Mouse (Mus musculus) MEL (cell line): ENCODE measurements at regions not wholly inside any gene's neighbourhood (a gene's known extent, or its start where the extent isn't known, plus 50 kb on each side); places are given as distances from the start of the nearest gene placed in this dataset.

Experiments
- DNase-seq: peaks from one replicate; pipeline ENCODE4 v3.0.0; 2011; ENCODE audit warnings: low read depth, low spot score
- H3K27ac ChIP-seq: 2 replicates; pipeline ENCODE4 v1.5.1; 2012; ENCODE audit warnings: low read depth, mild to moderate bottlenecking, control low read depth, low read length, moderate library complexity; ENCODE audit not compliant: control insufficient read depth
- H3K27me3 ChIP-seq, 2 experiments: fragments of 150-350 bp in 1 of 2; sonication (generic) in 1 of 2; 2 replicates each; pipeline ENCODE4 v1.6.1; 2012; ENCODE audit warnings: low read length in 2 of 2, mild to moderate bottlenecking in 2 of 2, improper control_type of control experiment in 1 of 2, moderate library complexity in 1 of 2; ENCODE audit not compliant: insufficient read depth in 2 of 2, control insufficient read depth in 1 of 2
- H3K36me3 ChIP-seq, 2 experiments: 2 replicates each; pipeline ENCODE4 v1.6.1; 2012 to 2014; ENCODE audit warnings: low read length in 2 of 2, improper control_type of control experiment in 1 of 2, inconsistent platforms in 1 of 2, mild to moderate bottlenecking in 1 of 2; ENCODE audit not compliant: insufficient read depth in 2 of 2, control insufficient read depth in 1 of 2
- H3K4me1 ChIP-seq, 2 experiments: fragments of 150-350 bp in 1 of 2; sonication (generic) in 1 of 2; 2 replicates each; pipeline ENCODE4 v1.6.1; 2012; ENCODE audit warnings: low read length in 2 of 2, improper control_type of control experiment in 1 of 2, mild to moderate bottlenecking in 1 of 2; ENCODE audit not compliant: insufficient read depth in 2 of 2, control insufficient read depth in 1 of 2
- H3K4me3 ChIP-seq, 2 experiments: fragments of 150-350 bp in 1 of 2; sonication (generic) in 1 of 2; 2 replicates each; pipeline ENCODE4 v1.5.1; 2012; ENCODE audit warnings: low read depth in 2 of 2, low read length in 2 of 2, mild to moderate bottlenecking in 2 of 2, moderate library complexity in 2 of 2, control low read depth in 1 of 2, improper control_type of control experiment in 1 of 2; ENCODE audit not compliant: control insufficient read depth in 1 of 2, insufficient read depth in 1 of 2
- H3K79me2 ChIP-seq: 2 replicates; pipeline ENCODE4 v1.6.1; 2012; ENCODE audit warnings: mild to moderate bottlenecking, low read length, moderate library complexity; ENCODE audit not compliant: control insufficient read depth, poor library complexity, insufficient read depth
- H3K9ac ChIP-seq: 2 replicates; pipeline ENCODE4 v1.6.1; 2012; ENCODE audit warnings: low read depth, mild to moderate bottlenecking, control low read depth, low read length, moderate library complexity; ENCODE audit not compliant: control insufficient read depth, poor library complexity, severe bottlenecking
- H3K9me3 ChIP-seq: fragments of 150-350 bp; sonication (generic); replicated peaks from 2 replicates; pipeline ENCODE4 v1.6.1; 2012; ENCODE audit warnings: mild to moderate bottlenecking, low read length, improper control_type of control experiment, moderate library complexity; ENCODE audit not compliant: insufficient read depth
- E2F4 ChIP-seq: IDR thresholded peaks from 2 replicates; pipeline ENCODE4 v1.6.1; 2011; ENCODE audit warnings: low read depth, low read length, improper control_type of control experiment, borderline replicate concordance
- ETS1 ChIP-seq: IDR thresholded peaks from 2 replicates; pipeline ENCODE4 v1.6.1; 2012; ENCODE audit warnings: low read depth, mild to moderate bottlenecking, inconsistent platforms, low read length, improper control_type of control experiment, moderate library complexity
- GABPA ChIP-seq: IDR thresholded peaks from 2 replicates; pipeline ENCODE4 v1.6.1; 2012; ENCODE audit warnings: low read depth, mild to moderate bottlenecking, inconsistent platforms, low read length, improper control_type of control experiment, moderate library complexity
- GATA1 ChIP-seq: IDR thresholded peaks from 2 replicates; pipeline ENCODE4 v1.6.1; 2011; ENCODE audit warnings: low read depth, low read length, improper control_type of control experiment
- KAT2A ChIP-seq: conservative IDR thresholded peaks from 2 replicates; pipeline ENCODE4 v1.6.1; 2012; ENCODE audit warnings: low read depth, low read length, improper control_type of control experiment, inconsistent platforms
- MAFK ChIP-seq: IDR thresholded peaks from 2 replicates; pipeline ENCODE4 v1.6.1; 2011; ENCODE audit warnings: low read depth, mild to moderate bottlenecking, low read length, improper control_type of control experiment, borderline replicate concordance
- MAZ ChIP-seq: IDR thresholded peaks from 2 replicates; pipeline ENCODE4 v1.6.1; 2012; ENCODE audit warnings: low read depth, mild to moderate bottlenecking, inconsistent platforms, low read length, improper control_type of control experiment
- MXI1 ChIP-seq: IDR thresholded peaks from 2 replicates; pipeline ENCODE4 v1.6.1; 2011; ENCODE audit warnings: mild to moderate bottlenecking, low read depth, low read length, improper control_type of control experiment
- NELFE ChIP-seq: IDR thresholded peaks from 2 replicates; pipeline ENCODE4 v1.6.1; 2011; ENCODE audit warnings: low read depth, low read length, improper control_type of control experiment
- NRF1 ChIP-seq: IDR thresholded peaks from 2 replicates; pipeline ENCODE4 v1.6.1; 2014; ENCODE audit warnings: low read depth, mild to moderate bottlenecking, inconsistent platforms, low read length, improper control_type of control experiment, moderate library complexity; ENCODE audit not compliant: poor library complexity, insufficient read depth, severe bottlenecking
- TAL1 ChIP-seq: IDR thresholded peaks from 2 replicates; pipeline ENCODE4 v1.6.1; 2012; ENCODE audit warnings: mild to moderate bottlenecking, inconsistent platforms, low read length, moderate library complexity, mixed read lengths
- TBP ChIP-seq: IDR thresholded peaks from 2 replicates; pipeline ENCODE4 v1.8.0; 2011; ENCODE audit warnings: low read depth, low read length, improper control_type of control experiment
- TCF12 ChIP-seq: IDR thresholded peaks from 2 replicates; pipeline ENCODE4 v1.6.1; 2014; ENCODE audit warnings: low read depth, mild to moderate bottlenecking, inconsistent platforms, low read length, improper control_type of control experiment, moderate library complexity
- UBTF ChIP-seq: IDR thresholded peaks from 2 replicates; pipeline ENCODE4 v1.6.1; 2012; ENCODE audit warnings: low read depth, mild to moderate bottlenecking, inconsistent platforms, low read length, improper control_type of control experiment, moderate library complexity, borderline replicate concordance; ENCODE audit not compliant: insufficient read depth
- ZC3H11A ChIP-seq: IDR thresholded peaks from 2 replicates; pipeline ENCODE4 v1.6.1; 2012; ENCODE audit warnings: low read depth, mild to moderate bottlenecking, inconsistent platforms, low read length, improper control_type of control experiment
- ZKSCAN1 ChIP-seq: IDR thresholded peaks from 2 replicates; pipeline ENCODE4 v1.6.1; 2012; ENCODE audit warnings: low read depth, mild to moderate bottlenecking, inconsistent platforms, low read length, improper control_type of control experiment, moderate library complexity
- ZNF384 ChIP-seq: IDR thresholded peaks from 2 replicates; pipeline ENCODE4 v1.6.1; 2012; ENCODE audit warnings: low read depth, mild to moderate bottlenecking, inconsistent platforms, low read length, improper control_type of control experiment

DNA sequence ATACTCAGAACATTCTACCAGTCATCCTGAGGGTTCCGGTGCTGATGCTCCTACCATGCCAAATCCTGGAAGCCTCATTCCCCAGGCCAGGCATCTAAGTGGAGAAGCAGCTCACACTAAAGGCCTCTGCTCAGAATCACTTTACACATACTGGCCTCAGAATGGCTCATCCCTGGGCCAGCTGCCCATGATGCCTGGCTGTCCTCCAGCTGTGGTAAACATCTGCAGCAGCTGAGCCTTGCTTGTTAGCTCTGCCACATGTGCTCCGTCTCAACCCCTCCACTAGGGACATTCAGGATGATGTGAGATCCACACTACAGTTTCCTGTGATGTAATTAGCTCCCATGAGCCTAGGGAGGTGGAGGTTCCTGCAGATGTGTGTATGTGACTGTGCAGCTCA is 55.2 kb upstream of the Ret start:
- Histone ChIP-seq H3K27me3 (no peaks in the 10 kb centered on the region), H3K27ac (no peak overlapping the region), H3K79me2 (no peaks in the 10 kb centered on the region), H3K4me3 (no peak overlapping the region), H3K9ac (no peak overlapping the region), H3K9me3 (no peaks in the 10 kb centered on the region), H3K36me3 (no peaks in the 10 kb centered on the region), H3K4me1 (no peaks in the 10 kb centered on the region)
- no peak for DNase-seq
- TF ChIP-seq ZC3H11A (no peak), GATA1 (no peak), ZKSCAN1 (no peak), UBTF (no peak), MAZ (no peak), TBP (no peak), ZNF384 (no peak), ETS1 (no peak), NRF1 (no peak), TAL1 (no peak), MXI1 (no peak), TCF12 (no peak), MAFK (no peak), E2F4 (no peak), KAT2A (no peak), GABPA (no peak)

- Histone ChIP-seq H3K79me2 (no peaks in the 10 kb centered on the region), H3K27ac (no peak overlapping the region), H3K4me3 (no peak overlapping the region), H3K36me3 (no peaks in the 10 kb centered on the region), H3K9ac (no peak overlapping the region), H3K4me1 (no peaks in the 10 kb centered on the region), H3K27me3 (no peaks in the 10 kb centered on the region), H3K9me3 (no peaks in the 10 kb centered on the region)
- no peak for TF ChIP-seq NELFE
- no peak for DNase-seq
These were observed 53.6 kb upstream of the Ret start for GRCm38 (mm10) chr6:118251131-118251530.
